Mouse (Mus musculus) embryonic facial prominence, embryonic 13.5 days (tissue): ENCODE measurements around the gene Ciz1. TPM values are rescaled to one million over a fixed set of nuclear protein-coding genes. Genes with fewer than 3 reads are reported as not detected.

Experiments used
- ATAC-seq: fragments of 200-750 bp; cut with Nextera tagmentation; 2 replicates; pipeline ENCODE4 v1.8.0; 2017; ENCODE audit warnings: low read depth; ENCODE audit not compliant: insufficient number of reproducible peaks, insufficient read depth, low FRiP score, low TSS enrichment
- H3K27ac ChIP-seq: fragments of 300-500 bp; sonication (generic); 2 replicates; pipeline ENCODE4 v1.5.1; 2015; ENCODE audit warnings: moderate library complexity, mild to moderate bottlenecking, inconsistent platforms
- H3K27me3 ChIP-seq: fragments of 300-500 bp; sonication (generic); 2 replicates; pipeline ENCODE4 v1.6.1; 2015; ENCODE audit warnings: mild to moderate bottlenecking, inconsistent platforms
- H3K36me3 ChIP-seq: fragments of 300-500 bp; sonication (generic); 2 replicates; pipeline ENCODE4 v1.6.1; 2015; ENCODE audit warnings: mild to moderate bottlenecking, inconsistent platforms
- H3K4me1 ChIP-seq: fragments of 300-500 bp; sonication (generic); 2 replicates; pipeline ENCODE4 v1.6.1; 2015; ENCODE audit warnings: inconsistent platforms
- H3K4me2 ChIP-seq: fragments of 300-500 bp; sonication (generic); 2 replicates; pipeline ENCODE4 v1.6.1; 2015; ENCODE audit warnings: moderate library complexity, mild to moderate bottlenecking, inconsistent platforms
- H3K4me3 ChIP-seq: fragments of 300-500 bp; sonication (generic); 2 replicates; pipeline ENCODE4 v1.5.1; 2015; ENCODE audit warnings: mild to moderate bottlenecking, inconsistent platforms
- H3K9ac ChIP-seq: fragments of 300-500 bp; sonication (generic); 2 replicates; pipeline ENCODE4 v1.6.1; 2015; ENCODE audit warnings: mild to moderate bottlenecking, inconsistent platforms
- H3K9me3 ChIP-seq: fragments of 300-500 bp; sonication (generic); 2 replicates; pipeline ENCODE4 v1.6.1; 2016; ENCODE audit warnings: inconsistent platforms
- WGBS: fragments of 180-500 bp; shearing (Covaris S2); methylation state at CpG from one replicate; pipeline ENCODE4 v1.1.7; 2015; ENCODE audit warnings: mixed read lengths; 5-methylcytosine and 5-hydroxymethylcytosine counted together
- polyA plus RNA-seq: library from polyadenylated mRNA; unstranded; fragments of >200 nt; fragmentation: Nextera tagmentation; extraction: Ambion mirVana; gene quantifications from 2 replicates; pipeline ENCODE4 v1.2.1, GENCODE M21; 2015

Ciz1 gene
- polyA plus RNA-seq, 1 experiment from 2014 or later: 54.2 TPM

- no peak overlapping the region for H3K4me2 ChIP-seq
- peaks cover 22% of the 10 kb centered on the region for H3K36me3 ChIP-seq
- H3K9me3 ChIP-seq: no peaks in the 10 kb centered on the region
- H3K4me3 ChIP-seq: no peak overlapping the region
- WGBS: 56% methylated on average over 9 of the region's 9 CpGs
- peaks cover 74% of the 10 kb centered on the region for H3K4me1 ChIP-seq
- H3K27me3 ChIP-seq: no peaks in the 10 kb centered on the region
- peak overlapping the region; percentile 67 for H3K27ac ChIP-seq
- H3K9ac ChIP-seq: no peak overlapping the region
- no peak for ATAC-seq
These were observed 30.4 kb upstream of the Ciz1 start for GRCm38 (mm10) chr2:32321591-32322298.

GRCm38 (mm10) chr2:32322754-32323741, 29.1 kb upstream of the Ciz1 start:
- Histone ChIP-seq H3K4me3 (no peak overlapping the region), H3K27me3 (no peaks in the 10 kb centered on the region), H3K27ac (peak overlapping the region; percentile 33; the same call in 1 of the 2 replicates), H3K9me3 (no peaks in the 10 kb centered on the region), H3K9ac (no peak overlapping the region), H3K4me2 (no peak overlapping the region), H3K4me1 (peaks cover 74% of the 10 kb centered on the region), H3K36me3 (peaks cover 22% of the 10 kb centered on the region)
- 76% methylated on average over 7 of the region's 7 CpGs for WGBS
- ATAC-seq: no peak

- Histone ChIP-seq H3K4me3 (no peak overlapping the region), H3K9ac (no peak overlapping the region), H3K27ac (no peak overlapping the region), H3K36me3 (peaks cover 22% of the 10 kb centered on the region), H3K9me3 (no peaks in the 10 kb centered on the region), H3K4me2 (no peak overlapping the region), H3K4me1 (peaks cover 75% of the 10 kb centered on the region), H3K27me3 (no peaks in the 10 kb centered on the region)
- 62% methylated on average over 4 of the region's 4 CpGs for WGBS
- ATAC-seq: no peak
These were observed 27.8 kb upstream of the Ciz1 start for GRCm38 (mm10) chr2:32324322-32324721.

GRCm38 (mm10) chr2:32325342-32325741, 26.8 kb upstream of the Ciz1 start:
- ATAC-seq: no peak
- peak overlapping the region; percentile 68 for H3K27ac ChIP-seq
- 60% methylated on average over 7 of the region's 7 CpGs for WGBS

GRCm38 (mm10) chr2:32327200-32327599, 24.9 kb upstream of the Ciz1 start:
- H3K4me1 ChIP-seq: peaks cover 69% of the 10 kb centered on the region
- WGBS: 54% methylated on average over 4 of the region's 4 CpGs
- H3K4me3 ChIP-seq: no peak overlapping the region
- H3K36me3 ChIP-seq: peaks cover 32% of the 10 kb centered on the region
- H3K27me3 ChIP-seq: no peaks in the 10 kb centered on the region
- no peak for ATAC-seq
- H3K9ac ChIP-seq: no peak overlapping the region
- no peaks in the 10 kb centered on the region for H3K9me3 ChIP-seq
- peak overlapping the region; percentile 71 for H3K27ac ChIP-seq
- H3K4me2 ChIP-seq: no peak overlapping the region

More at GRCm38 (mm10) chr2:32325342-32325741, 26.8 kb upstream of the Ciz1 start:
- H3K9me3 ChIP-seq: no peaks in the 10 kb centered on the region
- no peaks in the 10 kb centered on the region for H3K27me3 ChIP-seq
- H3K4me2 ChIP-seq: no peak overlapping the region
- H3K36me3 ChIP-seq: peaks cover 22% of the 10 kb centered on the region
- H3K4me3 ChIP-seq: no peak overlapping the region
- peaks cover 75% of the 10 kb centered on the region for H3K4me1 ChIP-seq
- H3K9ac ChIP-seq: no peak overlapping the region

GRCm38 (mm10) chr2:32328911-32329460, 23.1 kb upstream of the Ciz1 start:
- no peak for ATAC-seq
- H3K27ac ChIP-seq: peak overlapping the region; percentile 93
- H3K36me3 ChIP-seq: peaks cover 39% of the 10 kb centered on the region
- H3K9me3 ChIP-seq: no peaks in the 10 kb centered on the region
- H3K9ac ChIP-seq: peak overlapping the region; percentile 52
- H3K4me2 ChIP-seq: 0 out of 2 replicates have a peak overlapping the region, but pooled peaks have one; percentile 9
- H3K4me1 ChIP-seq: peaks cover 60% of the 10 kb centered on the region
- H3K27me3 ChIP-seq: no peaks in the 10 kb centered on the region
- no peak overlapping the region for H3K4me3 ChIP-seq
- WGBS: 24% methylated on average over 13 of the region's 13 CpGs

- no peak for ATAC-seq
These were observed 22.6 kb upstream of the Ciz1 start for GRCm38 (mm10) chr2:32329531-32329930.

GRCm38 (mm10) chr2:32332159-32332558, 20.0 kb upstream of the Ciz1 start:
- no peak for ATAC-seq
- H3K4me1 ChIP-seq: peaks cover 40% of the 10 kb centered on the region
- no peak overlapping the region for H3K4me2 ChIP-seq
- no peaks in the 10 kb centered on the region for H3K27me3 ChIP-seq
- H3K9me3 ChIP-seq: no peaks in the 10 kb centered on the region
- H3K27ac ChIP-seq: no peak overlapping the region
- H3K9ac ChIP-seq: no peak overlapping the region
- H3K36me3 ChIP-seq: peaks cover 60% of the 10 kb centered on the region
- WGBS: 92% methylated on average over 5 of the region's 5 CpGs
- no peak overlapping the region for H3K4me3 ChIP-seq

More at GRCm38 (mm10) chr2:32329531-32329930, 22.6 kb upstream of the Ciz1 start:
- 16% methylated on average over 6 of the region's 6 CpGs for WGBS
- no peaks in the 10 kb centered on the region for H3K27me3 ChIP-seq
- peaks cover 60% of the 10 kb centered on the region for H3K4me1 ChIP-seq
- H3K36me3 ChIP-seq: peaks cover 42% of the 10 kb centered on the region
- peak overlapping the region; percentile 93 for H3K27ac ChIP-seq
- H3K4me2 ChIP-seq: peak overlapping the region; percentile 12; the same call in 1 of the 2 replicates
- no peak overlapping the region for H3K4me3 ChIP-seq
- no peaks in the 10 kb centered on the region for H3K9me3 ChIP-seq
- H3K9ac ChIP-seq: peak overlapping the region; percentile 52; the same call in 1 of the 2 replicates

- WGBS: 54% methylated on average over 15 of the region's 15 CpGs
- no peaks in the 10 kb centered on the region for H3K9me3 ChIP-seq
- H3K4me2 ChIP-seq: no peak overlapping the region
- H3K36me3 ChIP-seq: peaks cover 87% of the 10 kb centered on the region
- H3K27ac ChIP-seq: no peak overlapping the region
- no peaks in the 10 kb centered on the region for H3K27me3 ChIP-seq
- no peak overlapping the region for H3K4me3 ChIP-seq
- ATAC-seq: no peak
- no peak overlapping the region for H3K9ac ChIP-seq
- H3K4me1 ChIP-seq: peaks cover 4% of the 10 kb centered on the region; the same call in 1 of the 2 replicates
These were observed 16.2 kb upstream of the Ciz1 start for GRCm38 (mm10) chr2:32335888-32336287.

GRCm38 (mm10) chr2:32339912-32340642, 12.1 kb upstream of the Ciz1 start:
- Histone ChIP-seq H3K27ac (no peak overlapping the region), H3K9ac (no peak overlapping the region), H3K4me1 (peaks cover 27% of the 10 kb centered on the region), H3K9me3 (no peaks in the 10 kb centered on the region), H3K36me3 (peaks cover 72% of the 10 kb centered on the region), H3K4me3 (no peak overlapping the region), H3K4me2 (no peak overlapping the region), H3K27me3 (no peaks in the 10 kb centered on the region)
- 48% methylated on average over 26 of the region's 26 CpGs for WGBS
- ATAC-seq: no peak
